24 mouse cellular contexts compared by ENCODE assay signal in genomic region chr19:42838271-42838670, GRCm38 (mm10). TPM values are rescaled to one million over a fixed set of nuclear protein-coding genes. Genes with fewer than 3 reads are reported as not detected.
DNase-seq lines count a peak whose midpoint lies in the region; ATAC-seq and TF ChIP-seq lines count a peak whose summit lies in the region.
"Had no signal": no experiment of that assay in that cellular context is flagged by ENCODE, and none has a peak within 500 bp of the region (broad histone marks: within the 10 kb centered on the region; RNA-seq: fewer than 3 reads in every experiment).

No protein-coding gene starts in this region.

- no peak overlapping the region for H3K4me3 ChIP-seq in kidney, embryonic 15.5 days (replicated peaks)
- no peak overlapping the region for H3K4me3 ChIP-seq in kidney, embryonic 14.5 days (ENCODE audit: low read length)
- no peak overlapping the region for H3K4me3 ChIP-seq in lung, embryonic 14.5 days (ENCODE audit: low read depth, low read length)
- no peak overlapping the region for H3K4me3 ChIP-seq in lung, postnatal 0 days (ENCODE audit: low read depth, low read length)
- H3K4me3 ChIP-seq: forebrain, embryonic 10.5 days; forebrain, embryonic 13.5 days; heart, embryonic 12.5 days; heart, embryonic 15.5 days; hindbrain, embryonic 10.5 days; hindbrain, embryonic 13.5 days had no signal

- H3K9ac ChIP-seq in kidney, embryonic 15.5 days = no peak overlapping the region
- H3K9ac ChIP-seq in kidney, embryonic 14.5 days (ENCODE audit: low read depth, low read length) = no peak overlapping the region
- H3K9ac ChIP-seq in lung, embryonic 14.5 days = no peak overlapping the region
- H3K9ac ChIP-seq in lung, postnatal 0 days (replicated peaks; ENCODE audit: low read depth) = no peak overlapping the region
- H3K9ac ChIP-seq: forebrain, embryonic 13.5 days; heart, embryonic 12.5 days; heart, embryonic 15.5 days; hindbrain, embryonic 13.5 days had no signal

- no peaks in the 10 kb centered on the region for H3K36me3 ChIP-seq in kidney, embryonic 15.5 days
- no peaks in the 10 kb centered on the region for H3K36me3 ChIP-seq in kidney, embryonic 14.5 days (ENCODE audit: control insufficient read depth, insufficient read depth, low read length)
- H3K36me3 ChIP-seq in lung, embryonic 14.5 days (ENCODE audit: insufficient read depth) = no peaks in the 10 kb centered on the region
- H3K36me3 ChIP-seq in lung, postnatal 0 days (ENCODE audit: insufficient read depth, low read length) = no peaks in the 10 kb centered on the region
- H3K36me3 ChIP-seq: forebrain, embryonic 10.5 days; G1E; heart, embryonic 12.5 days; heart, embryonic 15.5 days; hindbrain, embryonic 10.5 days; hindbrain, embryonic 13.5 days had no signal

- H3K27me3 ChIP-seq in kidney, embryonic 15.5 days = no peaks in the 10 kb centered on the region
- H3K27me3 ChIP-seq in kidney, embryonic 14.5 days (ENCODE audit: control insufficient read depth, insufficient read depth, low read length) = no peaks in the 10 kb centered on the region
- H3K27me3 ChIP-seq in lung, embryonic 14.5 days (ENCODE audit: insufficient read depth, low read length) = no peaks in the 10 kb centered on the region
- H3K27me3 ChIP-seq in lung, postnatal 0 days (replicated peaks; ENCODE audit: insufficient read depth, low read length) = no peaks in the 10 kb centered on the region
- H3K27me3 ChIP-seq: CH12.LX; forebrain, embryonic 13.5 days; heart, embryonic 12.5 days; heart, embryonic 15.5 days; hindbrain, embryonic 13.5 days had no signal

- peaks cover 7% of the 10 kb centered on the region; the same call in 1 of the 2 replicates for H3K4me1 ChIP-seq in kidney, embryonic 15.5 days
- no peaks in the 10 kb centered on the region for H3K4me1 ChIP-seq in kidney, embryonic 14.5 days (ENCODE audit: control insufficient read depth, insufficient read depth, low read length)
- H3K4me1 ChIP-seq in lung, embryonic 14.5 days (ENCODE audit: insufficient read depth) = no peaks in the 10 kb centered on the region; the same call in none of the 2 replicates
- no peaks in the 10 kb centered on the region for H3K4me1 ChIP-seq in lung, postnatal 0 days (ENCODE audit: insufficient read depth, low read depth, low read length)
- H3K4me1 ChIP-seq: forebrain, embryonic 10.5 days; forebrain, embryonic 13.5 days; hindbrain, embryonic 10.5 days; hindbrain, embryonic 13.5 days had no signal

- H3K4me2 ChIP-seq in kidney, embryonic 15.5 days = no peak overlapping the region
- H3K4me2 ChIP-seq in kidney, embryonic 14.5 days (replicated peaks; ENCODE audit: low read depth, low read length) = no peak overlapping the region
- H3K4me2 ChIP-seq in lung, embryonic 14.5 days = no peak overlapping the region
- H3K4me2 ChIP-seq in lung, postnatal 0 days (replicated peaks; ENCODE audit: low read depth, low read length) = no peak overlapping the region
- H3K4me2 ChIP-seq: forebrain, embryonic 13.5 days; heart, embryonic 12.5 days; heart, embryonic 15.5 days; hindbrain, embryonic 13.5 days had no signal

- H3K9me3 ChIP-seq in kidney, embryonic 15.5 days (replicated peaks) = no peaks in the 10 kb centered on the region
- no peaks in the 10 kb centered on the region for H3K9me3 ChIP-seq in kidney, embryonic 14.5 days (ENCODE audit: control insufficient read depth, low read length)
- H3K9me3 ChIP-seq in lung, embryonic 14.5 days (ENCODE audit: low read depth, low read length) = no peaks in the 10 kb centered on the region
- no peaks in the 10 kb centered on the region for H3K9me3 ChIP-seq in lung, postnatal 0 days (ENCODE audit: low read length)
- H3K9me3 ChIP-seq: forebrain, embryonic 10.5 days; forebrain, embryonic 13.5 days; G1E; heart, embryonic 12.5 days; heart, embryonic 15.5 days; hindbrain, embryonic 10.5 days; hindbrain, embryonic 13.5 days had no signal

- peak overlapping the region; percentile 13; the same call in 1 of the 2 replicates for H3K27ac ChIP-seq in kidney, embryonic 15.5 days
- no peak overlapping the region for H3K27ac ChIP-seq in kidney, embryonic 14.5 days (ENCODE audit: low read depth, low read length)
- H3K27ac ChIP-seq in lung, embryonic 14.5 days (ENCODE audit: low read depth) = no peak overlapping the region
- H3K27ac ChIP-seq in lung, postnatal 0 days (ENCODE audit: low read length) = no peak overlapping the region
- H3K27ac ChIP-seq: forebrain, embryonic 10.5 days; forebrain, embryonic 13.5 days; heart, embryonic 15.5 days; hindbrain, embryonic 10.5 days; hindbrain, embryonic 13.5 days had no signal

- TF ChIP-seq EP300 in lung, postnatal 0 days (IDR thresholded peaks at IDR 0.05) = no peak

- TF ChIP-seq CTCF in lung, embryonic 14.5 days (IDR thresholded peaks at IDR 0.05; ENCODE audit: low read depth) = no peak
- TF ChIP-seq CTCF in lung, postnatal 0 days (IDR thresholded peaks at IDR 0.05) = no peak

- no peak for ATAC-seq in kidney, embryonic 15.5 days (replicated peaks; ENCODE audit: low FRiP score)
- no peak for ATAC-seq in kidney, embryonic 14.5 days (ENCODE audit: low FRiP score, low TSS enrichment)
- peak; percentile 54; the same call in 1 of the 2 replicates for ATAC-seq in lung, embryonic 14.5 days (ENCODE audit: insufficient read depth)
- no peak for ATAC-seq in lung, postnatal 0 days
- ATAC-seq: forebrain, embryonic 13.5 days; forebrain, embryonic 16.5 days; hindbrain, embryonic 16.5 days; Patski had no signal

- 46% methylated on average over 2 of the region's 2 CpGs for WGBS in kidney, embryonic 15.5 days
- WGBS in kidney, embryonic 14.5 days = 60% methylated on average over 2 of the region's 2 CpGs
- WGBS in lung, embryonic 14.5 days = 52% methylated on average over 2 of the region's 2 CpGs
- 56% methylated on average over 2 of the region's 2 CpGs for WGBS in lung, postnatal 0 days

- DNase-seq in kidney, adult 8-10 months = no peak
- DNase-seq in kidney, postnatal 10 days = peak; percentile 18
- peak; percentile 49 for DNase-seq in lung, embryonic 14.5 days
- DNase-seq in lung, postnatal 0 days (ENCODE audit: low spot score) = no peak
- DNase-seq: adrenal gland, postnatal 10 days; adrenal gland, postnatal 36 days; B cell, adult 2 months; gastrocnemius, postnatal 10 days; gastrocnemius, postnatal 36 days; heart, postnatal 10 days; heart, postnatal 36 days had no signal

RNA-seq across cellular contexts. Expression of gene Hps1, which starts 58.5 kb away (rescaled TPM):
- polyA plus RNA-seq in kidney, embryonic 15.5 days (2015; fragmentation: Nextera tagmentation; extraction: Ambion mirVana) = 14.7 and 14.8 TPM in 2 replicates
- polyA plus RNA-seq in kidney, embryonic 14.5 days (2014; fragmentation: Nextera tagmentation; extraction: Ambion mirVana) = 10.0 and 12.1 TPM in 2 replicates
- polyA plus RNA-seq in lung, embryonic 14.5 days (2014; fragmentation: Nextera tagmentation; extraction: Ambion mirVana) = 13.7 and 14.8 TPM in 2 replicates
- polyA plus RNA-seq in lung, postnatal 0 days (2015; fragmentation: Nextera tagmentation; extraction: Ambion mirVana) = 8.0 and 8.8 TPM in 2 replicates

Comparison
In these comparisons a context has a peak if more than half of its experiments do, and no peak if none do; other contexts are left out.
1. DNase-seq: peak in kidney, postnatal 10 days (single experiment) and lung, embryonic 14.5 days (single experiment); none in kidney, adult 8-10 months (0 of 2) and lung, postnatal 0 days (single experiment).